Mouse (Mus musculus): ENCODE measurements at regions not wholly inside any gene's neighbourhood (a gene's known extent, or its start where the extent isn't known, plus 50 kb on each side); places are given as distances from the start of the nearest gene placed in this dataset.

GRCm38 (mm10) chr2:9593931-9594330, 287.1 kb upstream of the 4930412O13Rik start:
- no peak; the same call in 1 of the 2 replicates for TF ChIP-seq MAFK (IDR thresholded peaks at IDR 0.05; ENCODE audit: insufficient read depth, low read depth, low read length)
- TF ChIP-seq ZC3H11A (IDR thresholded peaks at IDR 0.05; ENCODE audit: borderline replicate concordance, low read depth, low read length) = no peak
- TF ChIP-seq CHD2 (IDR thresholded peaks at IDR 0.05; ENCODE audit: low read depth, low read length) = no peak
